Comparison of ENCODE assay signal across 13 mouse cellular contexts in the genomic region with DNA sequence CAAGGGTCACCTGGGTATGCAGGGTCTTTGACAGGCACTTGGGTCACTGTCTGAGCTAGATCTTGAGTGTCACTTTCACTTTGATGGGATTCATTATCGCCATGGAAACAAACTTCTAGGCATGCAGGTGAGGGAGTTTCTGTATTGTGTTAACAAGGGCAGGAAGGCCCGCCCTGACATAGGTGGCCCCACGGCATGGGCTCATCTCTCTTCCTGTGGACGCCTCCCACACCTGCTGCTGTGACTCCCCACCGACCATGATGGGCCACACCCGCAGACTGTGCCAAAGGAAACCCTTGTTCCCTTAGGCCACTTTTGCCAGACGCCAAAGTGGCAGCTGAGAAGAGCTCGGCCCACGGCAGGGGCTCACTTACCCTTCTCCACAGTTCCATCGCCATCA.
"Had no signal": no experiment of that assay in that cellular context is flagged by ENCODE, and none has a peak within 500 bp of the region (broad histone marks: within the 10 kb centered on the region; RNA-seq: fewer than 3 reads in every experiment).

No protein-coding gene starts in this region.

- H3K27me3 ChIP-seq: limb, embryonic 15.5 days; liver, embryonic 12.5 days; neural tube, embryonic 15.5 days had no signal

- DNase-seq: kidney, adult 18-20 months; layer of hippocampus, postnatal 36 days; lung, embryonic 14.5 days; lung, postnatal 14 days; midbrain, embryonic 14.5 days; spleen, adult 18-20 months; thymus, adult 18-20 months; thymus, postnatal 25 days had no signal

- ATAC-seq: liver, embryonic 12.5 days had no signal

- H3K9ac ChIP-seq: limb, embryonic 15.5 days; liver, embryonic 12.5 days; lung, embryonic 14.5 days; neural tube, embryonic 15.5 days had no signal

- H3K9me3 ChIP-seq: limb, embryonic 15.5 days; liver, embryonic 12.5 days; midbrain, embryonic 10.5 days; neural tube, embryonic 15.5 days had no signal

- H3K4me2 ChIP-seq: limb, embryonic 15.5 days; liver, embryonic 12.5 days; lung, embryonic 14.5 days; neural tube, embryonic 15.5 days had no signal

- H3K27ac ChIP-seq: limb, embryonic 15.5 days; liver, embryonic 12.5 days; midbrain, embryonic 10.5 days; neural tube, embryonic 15.5 days had no signal

- H3K4me3 ChIP-seq: limb, embryonic 15.5 days; liver, embryonic 12.5 days; midbrain, embryonic 10.5 days; myocyte; neural tube, embryonic 15.5 days had no signal
